Mouse (Mus musculus): ENCODE measurements around the gene Prdx5. TPM values are rescaled to one million over a fixed set of nuclear protein-coding genes. Genes with fewer than 3 reads are reported as not detected.

The Prdx5 gene
- total RNA-seq, 2 experiments from 2014 or later: 101 to 145 TPM

- ATAC-seq (replicated peaks; ENCODE audit: low FRiP score, poor library complexity, severe bottlenecking): no peak
These were observed 29.4 kb upstream of the Prdx5 start for GRCm38 (mm10) chr19:6939106-6940002.

DNA sequence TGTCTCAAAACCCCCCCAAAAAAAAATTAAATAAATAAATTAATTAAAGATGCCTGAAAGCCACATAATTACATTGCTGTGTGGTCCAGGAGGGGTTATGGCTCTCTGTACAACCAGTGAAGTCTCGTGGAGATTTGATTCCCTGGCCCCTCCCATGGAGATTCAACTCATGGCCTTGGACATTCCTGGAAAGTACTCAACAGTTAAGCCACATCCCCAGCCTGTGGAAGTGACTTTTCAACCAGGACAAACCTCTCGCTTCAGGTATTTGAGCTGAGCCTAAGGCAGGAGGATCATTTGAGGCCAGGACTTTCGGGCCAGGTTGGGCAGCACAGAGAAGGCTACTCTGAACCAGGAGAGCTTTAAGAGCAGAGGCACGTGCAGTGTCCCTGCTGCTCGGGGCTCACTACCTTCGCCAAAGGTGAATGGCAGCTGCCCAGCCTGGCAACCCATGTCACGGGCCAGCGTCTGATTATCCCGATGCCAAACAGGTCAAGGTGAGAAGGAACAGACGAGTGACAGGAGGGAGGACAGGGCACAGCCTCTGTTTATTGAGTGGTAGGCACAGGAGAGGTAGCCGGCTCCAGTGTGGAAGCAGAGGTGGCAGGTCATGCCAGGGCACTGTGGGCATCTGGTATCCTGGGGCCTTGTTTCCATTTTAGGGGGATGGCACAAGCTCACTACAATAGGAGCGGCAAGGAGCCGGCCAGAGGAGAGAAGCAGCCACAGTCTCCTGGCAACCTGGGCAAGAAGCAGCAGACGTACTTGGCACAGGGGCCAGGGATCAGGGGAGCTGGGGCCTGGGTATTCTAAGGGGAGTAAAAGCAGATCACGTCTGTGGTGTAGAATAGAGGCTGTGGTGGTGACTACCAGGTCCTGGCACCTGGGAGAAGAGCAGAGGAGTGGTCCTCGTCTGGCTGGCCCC is 27.9 kb upstream of the Prdx5 start:
- ATAC-seq (replicated peaks; ENCODE audit: low FRiP score, poor library complexity, severe bottlenecking): no peak

DNA sequence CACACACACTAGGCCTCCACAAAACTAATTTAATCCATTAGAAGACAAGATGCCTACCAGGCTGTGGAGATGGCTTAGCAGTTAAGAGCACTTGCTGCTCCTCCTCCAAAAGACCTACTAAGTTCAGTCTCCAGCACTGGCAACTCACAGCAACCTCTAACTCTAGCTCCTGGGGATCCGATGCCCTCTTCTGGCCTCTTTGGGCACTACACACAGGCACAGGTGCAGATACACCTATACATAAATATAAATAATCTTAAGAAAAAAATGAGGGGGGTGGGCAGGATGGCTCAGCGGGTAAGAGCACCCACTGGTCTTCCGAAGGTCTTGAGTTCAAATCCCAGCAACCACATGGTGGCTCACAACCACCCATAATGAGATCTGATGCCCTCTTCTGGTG is 26.4 kb upstream of the Prdx5 start:
- ATAC-seq (replicated peaks; ENCODE audit: low FRiP score, poor library complexity, severe bottlenecking): no peak

- no peak for ATAC-seq (replicated peaks; ENCODE audit: low FRiP score, poor library complexity, severe bottlenecking)
These were observed 24.5 kb upstream of the Prdx5 start, which contains the start of gene Kcnk4 for GRCm38 (mm10) chr19:6934195-6934977. TSS of gene Kcnk4 (minus strand) at chr19:6934515.

GRCm38 (mm10) chr19:6933436-6934194 is 23.7 kb upstream of the Prdx5 start:
- no peak for ATAC-seq (replicated peaks; ENCODE audit: low FRiP score, poor library complexity, severe bottlenecking)

DNA sequence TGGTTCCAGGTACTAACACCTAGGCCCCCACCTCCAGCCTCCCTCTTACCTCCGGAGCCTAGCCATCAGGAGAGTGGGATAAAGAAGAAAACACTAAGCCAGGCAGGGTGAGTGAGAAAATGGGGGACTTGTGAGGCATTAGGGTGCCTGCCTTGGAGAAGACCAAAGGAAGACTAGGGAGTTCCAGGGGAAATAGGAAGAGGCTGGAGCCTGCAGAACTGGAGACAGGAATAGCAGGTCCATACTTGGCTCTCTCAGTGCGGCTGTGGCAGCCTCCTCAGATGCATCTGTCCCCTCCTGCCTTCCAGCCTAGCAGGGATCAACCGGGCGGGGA is 23.2 kb upstream of the Prdx5 start:
- no peak for ATAC-seq (replicated peaks; ENCODE audit: low FRiP score, poor library complexity, severe bottlenecking)

GRCm38 (mm10) chr19:6932018-6932417 is 22.1 kb upstream of the Prdx5 start:
- ATAC-seq (replicated peaks; ENCODE audit: low FRiP score, poor library complexity, severe bottlenecking): no peak

DNA sequence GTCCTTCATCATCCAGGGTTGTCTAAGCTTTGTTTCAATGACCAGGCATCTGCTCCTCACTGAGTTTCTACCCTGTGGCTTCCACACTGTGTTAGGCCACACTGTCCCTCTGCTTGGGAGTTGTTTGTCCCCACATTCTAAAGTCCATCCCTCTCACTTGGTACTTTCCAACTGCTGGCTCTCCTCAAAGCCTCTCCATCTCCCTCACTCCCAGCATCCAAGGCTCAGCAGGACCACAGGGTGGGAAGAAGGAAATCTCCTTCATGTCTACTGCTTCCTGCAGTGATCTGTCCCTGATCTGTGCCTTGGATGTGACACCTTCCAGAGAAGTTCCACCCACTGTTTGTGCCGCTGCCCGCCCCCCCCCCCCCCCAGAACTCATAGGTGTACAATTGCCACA is 21.1 kb upstream of the Prdx5 start:
- ATAC-seq (replicated peaks; ENCODE audit: low FRiP score, poor library complexity, severe bottlenecking): no peak

GRCm38 (mm10) chr19:6928080-6928479 is 18.2 kb upstream of the Prdx5 start:
- no peak for ATAC-seq (replicated peaks; ENCODE audit: low FRiP score, poor library complexity, severe bottlenecking)

GRCm38 (mm10) chr19:6926559-6927255 is 16.8 kb upstream of the Prdx5 start:
- ATAC-seq (replicated peaks; ENCODE audit: low FRiP score, poor library complexity, severe bottlenecking): no peak

DNA sequence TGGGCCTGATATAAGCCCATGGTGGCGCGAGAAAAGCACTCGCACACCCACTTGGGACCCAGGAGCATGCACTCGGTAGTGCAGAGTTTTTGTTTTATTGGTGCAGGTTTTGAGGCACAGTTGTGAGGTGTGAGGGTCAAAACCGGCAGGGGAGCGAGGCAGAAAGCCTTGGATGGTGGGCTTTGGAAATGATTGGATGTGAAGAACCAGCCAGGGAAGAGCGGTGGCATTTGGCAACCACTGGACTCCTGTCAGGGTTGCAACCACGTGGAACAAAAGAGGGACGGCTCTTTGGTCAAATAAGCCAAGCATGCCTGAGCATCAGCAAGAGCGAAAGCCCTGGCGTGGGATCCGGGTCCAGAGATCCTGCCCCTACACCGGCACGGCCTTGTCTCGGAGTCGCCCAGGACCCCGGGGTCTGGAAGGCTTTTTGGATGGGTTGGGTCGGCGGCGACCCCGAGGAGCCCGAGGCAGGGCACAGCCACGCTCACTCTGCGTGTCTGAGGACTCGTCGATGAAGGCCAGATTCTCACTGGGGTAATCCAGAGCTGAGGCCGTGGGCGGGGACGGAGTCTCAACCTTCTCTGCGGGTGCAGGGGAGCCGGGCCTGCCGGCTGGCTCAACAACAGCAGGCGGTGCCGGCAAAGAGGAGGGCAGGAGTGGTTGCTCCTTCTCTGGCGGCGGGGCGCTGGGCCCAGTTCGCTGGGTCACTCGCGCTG is 15.9 kb upstream of the Prdx5 start:
- no peak for ATAC-seq (replicated peaks; ENCODE audit: low FRiP score, poor library complexity, severe bottlenecking)

- ATAC-seq (replicated peaks; ENCODE audit: low FRiP score, poor library complexity, severe bottlenecking): no peak
These were observed 15.3 kb upstream of the Prdx5 start, which contains the start of gene Catsperz for GRCm38 (mm10) chr19:6925307-6925573. TSS of gene Catsperz (minus strand) at chr19:6925380.

GRCm38 (mm10) chr19:6924461-6925306 is 14.8 kb upstream of the Prdx5 start:
- ATAC-seq (replicated peaks; ENCODE audit: low FRiP score, poor library complexity, severe bottlenecking): no peak

- ATAC-seq (replicated peaks; ENCODE audit: low FRiP score, poor library complexity, severe bottlenecking): no peak
These were observed 13.2 kb upstream of the Prdx5 start for GRCm38 (mm10) chr19:6922901-6923735.

DNA sequence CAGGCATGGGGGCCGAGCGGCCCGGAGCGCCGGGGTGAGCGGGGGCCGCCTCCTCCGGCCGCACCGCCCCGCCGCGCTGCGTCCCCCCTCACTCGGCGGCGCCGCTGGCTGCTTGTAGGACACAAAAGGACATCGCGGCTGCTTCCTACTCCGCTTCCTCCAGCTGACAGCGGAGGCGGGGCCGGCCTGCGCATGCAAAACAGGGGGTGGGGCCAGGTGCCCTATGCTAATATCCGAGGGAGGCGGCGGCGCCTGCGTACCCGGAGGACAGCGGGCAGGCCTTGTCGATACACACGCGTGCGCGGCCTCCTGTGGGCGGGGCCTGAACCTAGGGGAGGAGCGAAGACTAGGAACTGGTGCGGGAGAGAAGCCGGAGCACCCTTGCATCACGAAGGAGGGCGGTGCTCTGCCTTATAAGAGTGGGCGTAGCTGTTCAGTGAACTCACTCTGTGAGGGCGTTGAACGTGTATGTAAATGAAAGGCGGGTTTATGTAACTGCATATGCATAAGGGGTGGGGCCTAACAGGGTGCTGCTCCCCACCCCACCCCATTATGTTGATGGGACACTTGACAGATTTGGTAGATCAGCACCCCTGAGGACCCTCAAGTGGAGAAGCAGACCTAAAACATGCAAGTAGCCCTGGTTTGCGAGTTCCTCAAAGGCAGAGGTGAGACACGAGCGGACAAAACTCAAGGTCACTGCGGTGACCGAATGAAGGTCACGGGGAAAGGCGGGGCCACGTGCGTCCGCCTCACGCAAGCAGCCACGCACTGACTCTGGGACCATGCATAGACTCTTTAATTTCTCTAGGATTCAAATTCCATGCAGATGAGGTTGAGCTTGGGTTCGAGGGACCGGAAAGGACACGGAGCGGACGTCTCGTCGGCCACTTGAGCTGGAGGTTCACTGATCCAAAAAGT is 12.0 kb upstream of the Prdx5 start, which contains the start of gene Esrra:
TSS of gene Esrra (minus strand) at position 167 of the 921 bp plus-strand sequence.
- peak; percentile 96 for ATAC-seq (replicated peaks; ENCODE audit: low FRiP score, poor library complexity, severe bottlenecking)

Data from erythroid progenitor cell, adult 5-6 weeks (primary cell).